Mouse (Mus musculus): Measurements from ENCODE around the gene Scn8a.

Scn8a gene

DNA sequence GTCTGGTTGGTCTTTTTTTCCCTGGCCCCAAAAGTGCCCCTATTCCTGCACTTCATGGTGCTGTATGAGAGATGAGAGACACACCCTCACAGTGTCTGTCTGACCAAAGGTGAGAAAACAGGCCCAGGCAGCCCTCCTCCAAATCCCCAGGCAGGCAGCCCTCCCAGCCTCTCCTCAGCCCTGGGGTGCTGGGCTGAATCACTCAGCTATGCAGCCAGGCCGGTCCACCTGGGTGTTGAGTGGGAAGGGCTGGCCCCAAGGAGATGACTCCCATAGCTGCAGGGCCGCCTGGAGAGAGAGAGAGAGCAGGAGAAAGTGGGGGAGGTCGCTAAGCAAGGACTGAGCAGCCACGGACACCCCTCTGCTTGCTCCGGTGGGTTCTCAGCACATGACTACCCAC lies 201.1 kb downstream of the Scn8a start:
- DNase-seq (ENCODE audit: low read depth): no peak

- no peak for DNase-seq (ENCODE audit: low read depth)
These were observed 203.1 kb downstream of the Scn8a start for GRCm38 (mm10) chr15:101072736-101073135.

DNA sequence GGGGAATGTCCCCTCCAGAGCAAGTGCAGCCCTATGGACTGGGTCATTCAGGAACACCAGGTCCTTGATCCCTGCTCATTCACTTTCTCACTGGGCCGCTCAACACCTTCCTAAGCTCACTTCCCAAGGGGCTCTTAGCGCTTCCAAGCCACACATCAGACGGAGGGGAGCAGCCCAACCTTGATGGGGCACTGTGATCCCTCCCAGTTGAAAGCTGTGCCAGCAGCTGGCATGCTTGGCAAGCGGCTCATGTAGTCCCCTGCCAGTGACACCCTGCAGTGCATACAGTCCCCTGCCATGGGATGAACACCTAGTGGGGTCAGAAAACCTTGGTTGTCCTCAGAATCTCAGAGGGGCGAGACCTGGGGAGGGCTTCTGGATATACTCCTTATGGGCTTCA lies 204.4 kb downstream of the Scn8a start:
- no peak for DNase-seq (ENCODE audit: low read depth)

DNA sequence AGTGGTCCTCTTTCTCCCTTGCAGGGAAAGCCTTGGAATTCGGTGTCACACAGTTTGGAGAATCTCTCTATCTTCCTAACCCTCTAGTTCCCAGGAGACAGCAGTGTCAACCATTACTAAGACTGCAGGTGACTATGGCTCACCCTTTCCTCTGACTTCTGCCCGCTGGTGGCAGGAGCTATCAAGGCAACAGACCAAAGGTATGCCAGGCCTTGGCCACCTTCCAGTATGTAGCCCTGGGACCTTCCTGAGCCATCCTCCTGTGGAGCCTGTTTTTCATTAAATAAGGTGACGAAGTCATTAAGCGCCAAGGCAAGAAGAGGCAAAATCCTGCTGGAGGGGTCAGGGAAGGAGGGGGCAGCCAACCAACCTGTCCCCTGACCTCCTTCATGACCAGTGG lies 205.5 kb downstream of the Scn8a start:
- DNase-seq (ENCODE audit: low read depth): no peak

DNA sequence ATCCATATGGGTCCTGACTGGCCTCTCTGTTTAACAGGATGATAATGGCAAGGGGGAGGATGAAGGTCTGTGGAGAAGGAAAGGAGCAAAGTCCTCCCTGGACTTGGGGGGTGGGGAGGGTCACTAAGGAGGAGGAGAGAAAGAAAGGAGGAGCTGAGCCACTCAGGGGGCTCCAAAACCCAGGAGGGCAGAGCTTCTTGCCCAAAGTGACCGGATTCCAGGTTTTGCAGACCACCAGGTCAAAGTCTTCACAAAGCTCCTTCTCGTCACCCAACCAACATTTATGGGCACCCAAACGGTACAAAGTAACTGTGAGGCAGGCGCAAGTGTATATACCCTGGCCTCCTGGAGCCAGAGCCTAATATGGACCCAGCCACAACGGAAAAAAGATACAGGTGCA lies 206.0 kb downstream of the Scn8a start:
- no peak for DNase-seq (ENCODE audit: low read depth)

GRCm38 (mm10) chr15:101076071-101077000 lies 206.7 kb downstream of the Scn8a start:
- no peak for DNase-seq (ENCODE audit: low read depth)

GRCm38 (mm10) chr15:101077001-101077812 lies 207.5 kb downstream of the Scn8a start:
- no peak for DNase-seq (ENCODE audit: low read depth)

GRCm38 (mm10) chr15:101077813-101078730 lies 208.4 kb downstream of the Scn8a start, which contains the start of gene Fignl2:
Gene Fignl2, minus strand, starts transcription at chr15:101078567.
- DNase-seq (ENCODE audit: low read depth): no peak

DNA sequence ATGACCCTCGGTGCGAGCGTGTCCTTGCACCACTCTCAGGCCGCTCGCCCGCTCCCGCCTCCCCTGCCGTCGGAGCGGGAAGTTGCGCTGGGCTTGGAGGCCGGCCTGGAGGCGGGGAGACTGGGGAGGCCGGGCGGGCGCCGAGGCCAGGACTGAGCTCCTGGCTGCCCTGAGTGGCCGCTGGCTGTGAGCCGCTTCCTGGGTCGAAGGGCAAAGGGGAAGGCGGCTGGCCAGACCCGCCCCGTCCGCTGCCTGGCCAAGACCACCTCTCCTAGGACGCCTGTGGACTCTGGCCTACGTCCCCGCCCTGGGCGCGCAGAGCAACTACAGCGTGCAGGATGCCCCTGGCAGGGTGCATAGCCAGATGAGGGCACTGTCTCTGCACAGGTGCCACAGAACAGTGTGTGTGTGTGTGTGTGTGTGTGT lies 209.1 kb downstream of the Scn8a start:
- DNase-seq (ENCODE audit: low read depth): peak; percentile 43

DNA sequence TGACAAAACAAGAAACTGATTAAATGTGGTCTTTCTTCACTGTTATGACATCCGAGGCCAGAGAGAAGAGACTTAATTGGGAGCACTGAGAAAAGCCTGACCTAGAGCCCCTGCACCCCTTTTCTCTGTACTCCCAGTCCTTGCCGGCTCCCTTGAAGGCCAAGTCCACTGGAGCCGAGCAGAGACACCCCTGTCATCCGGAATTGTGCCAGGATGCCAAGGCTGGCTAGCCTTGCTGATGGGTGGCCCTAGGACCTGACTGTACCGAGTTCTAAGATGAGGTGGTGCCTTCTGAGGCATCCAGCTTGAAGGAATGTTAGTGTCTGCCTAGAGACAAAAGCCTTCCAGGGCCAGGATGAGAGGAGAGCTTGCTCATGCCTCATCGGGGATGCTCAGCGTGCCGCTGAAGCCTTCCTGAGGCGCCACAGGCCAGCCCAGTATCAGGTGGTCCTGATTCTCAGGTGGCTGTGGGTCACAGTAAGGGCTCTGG lies 210.4 kb downstream of the Scn8a start:
- no peak for DNase-seq (ENCODE audit: low read depth)

- DNase-seq (ENCODE audit: low read depth): no peak
These were observed 211.4 kb downstream of the Scn8a start for GRCm38 (mm10) chr15:101081035-101081548.

- DNase-seq (ENCODE audit: low read depth): no peak
These were observed 212.6 kb downstream of the Scn8a start for GRCm38 (mm10) chr15:101082236-101082635.

DNA sequence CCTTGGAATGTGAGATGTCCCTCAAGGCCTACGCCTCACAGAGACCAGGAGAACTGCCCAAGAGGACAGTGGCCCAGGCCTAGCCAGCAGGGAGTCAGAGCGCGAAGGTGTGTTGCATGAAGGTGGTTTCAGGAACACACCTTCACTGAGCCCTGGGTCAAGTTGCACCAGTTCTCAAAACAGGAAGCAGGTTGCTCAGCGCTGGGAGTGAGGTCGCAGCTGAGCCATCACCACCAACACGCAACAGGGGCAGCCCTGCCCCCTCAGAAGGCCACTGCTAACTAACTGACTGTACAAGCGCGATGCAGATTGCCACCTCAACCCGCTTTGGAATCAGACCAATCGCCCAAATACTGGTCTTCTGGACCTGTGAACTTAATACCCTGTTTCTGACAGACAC lies 214.8 kb downstream of the Scn8a start:
- DNase-seq (ENCODE audit: low read depth): no peak

GRCm38 (mm10) chr15:101086451-101086850 lies 216.8 kb downstream of the Scn8a start:
- no peak for DNase-seq (ENCODE audit: low read depth)

- no peak for DNase-seq (ENCODE audit: low read depth)
These were observed 217.3 kb downstream of the Scn8a start for GRCm38 (mm10) chr15:101086956-101087355.

DNA sequence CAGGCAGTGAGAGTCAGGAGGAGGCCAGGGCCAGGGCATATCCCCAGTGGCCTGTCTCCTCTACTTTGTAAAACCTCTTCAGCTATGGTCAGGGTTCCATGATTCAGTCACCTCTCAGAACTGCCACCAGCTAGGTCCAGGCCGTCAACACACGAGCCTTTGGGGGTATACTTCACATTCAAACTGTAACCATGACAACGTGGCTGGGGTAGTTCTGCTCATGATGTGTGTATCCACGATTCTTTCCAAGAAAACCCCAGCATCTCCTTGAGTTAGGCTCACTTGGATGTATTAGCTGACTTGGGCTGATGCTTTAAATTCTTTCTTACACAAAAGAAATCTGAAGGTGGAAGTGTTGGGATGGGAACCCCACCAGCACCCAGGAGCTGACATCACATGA lies 218.6 kb downstream of the Scn8a start:
- DNase-seq (ENCODE audit: low read depth): no peak

DNA sequence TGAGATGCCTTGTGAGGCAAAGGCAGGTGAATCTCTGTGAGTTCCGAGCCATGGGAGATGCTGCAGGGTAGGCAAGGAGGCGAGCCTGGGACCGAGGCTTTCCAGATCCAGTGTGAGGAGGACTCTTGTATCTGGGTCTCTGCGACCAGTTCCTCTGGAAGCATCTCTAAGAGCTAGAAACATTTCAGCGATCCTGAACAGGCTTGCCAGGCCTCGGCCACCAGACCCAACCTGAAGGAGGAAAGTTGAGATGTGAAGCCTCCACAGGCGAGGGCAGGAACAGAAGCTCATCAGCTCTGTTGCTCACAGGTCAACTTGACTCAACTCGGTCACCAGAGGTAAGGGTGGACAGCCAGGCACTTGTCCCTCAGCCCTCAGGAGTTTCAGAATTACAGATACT lies 221.9 kb downstream of the Scn8a start:
- no peak for DNase-seq (ENCODE audit: low read depth)

DNA sequence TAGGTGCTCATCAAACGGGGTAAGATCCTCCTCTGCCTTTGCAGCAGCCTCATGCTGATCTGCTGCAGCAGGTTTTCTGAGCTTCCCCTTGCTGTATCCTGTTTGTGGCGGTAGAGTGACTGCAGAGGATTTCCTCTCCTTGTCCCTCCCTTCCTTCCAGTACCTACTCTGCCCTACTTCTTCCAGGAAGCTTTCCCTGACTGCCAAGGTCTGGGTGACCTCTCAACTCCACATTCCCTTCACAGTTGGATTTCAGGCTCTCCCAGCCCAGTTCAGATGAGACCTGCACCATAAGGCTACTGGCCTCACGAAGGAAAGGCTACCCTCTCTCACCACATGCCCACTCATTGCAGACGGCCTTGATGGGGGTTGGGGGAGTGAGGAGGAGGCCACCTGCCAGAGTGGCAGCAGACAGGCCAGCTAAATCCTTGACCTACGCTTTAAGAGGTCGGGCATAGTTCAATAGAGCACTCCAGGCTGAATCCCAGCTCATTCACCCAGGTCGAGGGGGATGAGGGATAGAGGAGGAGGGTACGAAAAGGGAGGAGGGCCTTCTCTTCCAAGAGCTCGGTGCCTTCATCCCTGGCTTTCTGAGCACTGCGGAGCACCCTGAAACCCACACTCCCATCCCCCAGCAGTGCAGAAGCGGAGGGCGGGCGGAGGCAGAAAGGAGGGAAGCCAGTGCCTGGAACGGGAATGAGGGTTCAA lies 222.6 kb downstream of the Scn8a start:
- DNase-seq (ENCODE audit: low read depth): no peak

DNA sequence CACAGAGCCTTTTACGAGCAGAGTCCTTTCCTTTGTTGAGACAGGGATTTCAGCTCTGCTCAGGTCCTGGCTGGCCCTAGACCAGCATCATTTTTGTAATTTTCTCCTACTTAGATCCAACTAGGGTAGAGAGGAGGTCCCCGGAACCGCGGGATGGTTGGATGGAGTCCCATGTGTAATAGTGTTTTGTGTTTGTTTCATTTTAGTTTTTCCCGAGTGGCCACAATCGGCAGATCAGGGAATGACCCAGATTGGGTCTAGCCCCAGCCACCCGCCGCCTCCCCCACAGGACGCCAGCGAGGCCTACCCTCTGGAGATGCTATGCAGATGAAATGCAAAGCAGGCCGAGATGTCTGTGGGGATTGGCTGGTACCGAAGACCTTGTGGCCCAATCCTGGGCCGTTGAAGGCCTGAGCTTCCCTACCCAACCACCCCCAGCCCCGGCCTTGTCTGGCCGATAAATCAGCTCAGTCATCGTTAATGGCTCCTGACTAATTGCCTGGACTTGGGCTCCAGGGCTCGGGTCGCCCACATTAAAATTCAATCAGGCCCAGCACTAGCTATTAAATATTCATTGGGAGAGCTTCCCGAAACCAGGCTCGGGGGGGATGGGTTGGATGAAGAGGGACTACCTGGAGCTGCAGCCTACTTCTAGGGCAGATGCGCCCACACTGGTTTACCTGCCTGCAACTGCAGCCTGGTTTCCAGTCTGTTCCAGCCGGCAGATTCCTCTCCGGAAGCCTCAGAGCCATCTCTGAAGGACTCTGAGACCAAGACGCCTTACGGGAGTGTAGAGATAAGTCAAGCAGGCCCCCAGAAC lies 223.4 kb downstream of the Scn8a start:
- DNase-seq (ENCODE audit: low read depth): no peak

GRCm38 (mm10) chr15:101093988-101094387 lies 224.3 kb downstream of the Scn8a start:
- DNase-seq (ENCODE audit: low read depth): no peak

All from induced T-regulatory cell, adult 2 months (primary cell).